Mouse (Mus musculus) G1E (cell line): ENCODE data around the gene Rps27a. TPM values are rescaled to one million over a fixed set of nuclear protein-coding genes. Genes with fewer than 3 reads are reported as not detected.

Experiments
- ATAC-seq: 2 replicates; pipeline ENCODE4 v1.8.0; 2016; ENCODE audit warnings: mild to moderate bottlenecking; ENCODE audit not compliant: insufficient number of reproducible peaks, poor library complexity, low FRiP score, severe bottlenecking; ENCODE audit errors: extremely low read depth
- DNase-seq: peaks from one replicate; pipeline ENCODE4 v3.0.0; 2012; ENCODE audit warnings: low spot score
- H3K27me3 ChIP-seq: 2 replicates; pipeline ENCODE4 v1.6.1; 2012; ENCODE audit warnings: mild to moderate bottlenecking, low read length, inconsistent platforms; ENCODE audit not compliant: insufficient read depth
- H3K36me3 ChIP-seq: replicated peaks from 2 replicates; pipeline ENCODE3; 2012; ENCODE audit warnings: mild to moderate bottlenecking, inconsistent platforms
- H3K4me1 ChIP-seq: 2 replicates; pipeline ENCODE4 v1.6.1; 2012; ENCODE audit warnings: low read depth, low read length, inconsistent platforms, mixed read lengths; ENCODE audit not compliant: insufficient read depth
- H3K4me3 ChIP-seq: 2 replicates; pipeline ENCODE4 v1.5.1; 2012; ENCODE audit warnings: low read depth, mild to moderate bottlenecking, inconsistent platforms, low read length, moderate library complexity, mixed read lengths
- H3K9me3 ChIP-seq: replicated peaks from 2 replicates; pipeline ENCODE4 v1.6.1; 2012; ENCODE audit warnings: inconsistent platforms
- CTCF ChIP-seq: IDR thresholded peaks from 2 replicates; pipeline ENCODE4 v1.5.1; 2012; ENCODE audit warnings: low read depth, low read length, inconsistent platforms, mixed read lengths
- GATA1 ChIP-seq: IDR thresholded peaks from 2 replicates; pipeline ENCODE4 v1.6.1; 2012; ENCODE audit warnings: borderline replicate concordance, low read length, inconsistent platforms, mixed read lengths
- GATA2 ChIP-seq: IDR thresholded peaks from 2 replicates; pipeline ENCODE4 v1.6.1; 2012; ENCODE audit warnings: low read depth, low read length, inconsistent platforms, borderline replicate concordance
- POLR2AphosphoS5 ChIP-seq: IDR thresholded peaks from 2 replicates; pipeline ENCODE4 v1.6.1; 2012; ENCODE audit warnings: low read depth, low read length, inconsistent platforms; ENCODE audit not compliant: insufficient replicate concordance
- TAL1 ChIP-seq: conservative IDR thresholded peaks from 2 replicates; pipeline ENCODE4 v1.6.1; 2012; ENCODE audit warnings: low read depth, low read length, inconsistent platforms, mixed read lengths
- polyA plus RNA-seq: library from polyadenylated mRNA; stranded (reverse); fragments of >175 nt; gene quantifications from 2 replicates; pipeline ENCODE4 v1.2.3, GENCODE M21; 2012
- total RNA-seq, 2 experiments: library from RNA; stranded (forward) in 1 of 2; stranded (reverse) in 1 of 2; fragments of 200-1000 nt in 1 of 2; fragments of >200 nt in 1 of 2; fragmentation: Nextera tagmentation in 1 of 2; gene quantifications; 2 replicates each; pipeline ENCODE4 v1.2.3; 2014 to 2017

The Rps27a gene
- total and polyA plus RNA-seq, 3 experiments = 138 to 1,016 (median 861) TPM

DNA sequence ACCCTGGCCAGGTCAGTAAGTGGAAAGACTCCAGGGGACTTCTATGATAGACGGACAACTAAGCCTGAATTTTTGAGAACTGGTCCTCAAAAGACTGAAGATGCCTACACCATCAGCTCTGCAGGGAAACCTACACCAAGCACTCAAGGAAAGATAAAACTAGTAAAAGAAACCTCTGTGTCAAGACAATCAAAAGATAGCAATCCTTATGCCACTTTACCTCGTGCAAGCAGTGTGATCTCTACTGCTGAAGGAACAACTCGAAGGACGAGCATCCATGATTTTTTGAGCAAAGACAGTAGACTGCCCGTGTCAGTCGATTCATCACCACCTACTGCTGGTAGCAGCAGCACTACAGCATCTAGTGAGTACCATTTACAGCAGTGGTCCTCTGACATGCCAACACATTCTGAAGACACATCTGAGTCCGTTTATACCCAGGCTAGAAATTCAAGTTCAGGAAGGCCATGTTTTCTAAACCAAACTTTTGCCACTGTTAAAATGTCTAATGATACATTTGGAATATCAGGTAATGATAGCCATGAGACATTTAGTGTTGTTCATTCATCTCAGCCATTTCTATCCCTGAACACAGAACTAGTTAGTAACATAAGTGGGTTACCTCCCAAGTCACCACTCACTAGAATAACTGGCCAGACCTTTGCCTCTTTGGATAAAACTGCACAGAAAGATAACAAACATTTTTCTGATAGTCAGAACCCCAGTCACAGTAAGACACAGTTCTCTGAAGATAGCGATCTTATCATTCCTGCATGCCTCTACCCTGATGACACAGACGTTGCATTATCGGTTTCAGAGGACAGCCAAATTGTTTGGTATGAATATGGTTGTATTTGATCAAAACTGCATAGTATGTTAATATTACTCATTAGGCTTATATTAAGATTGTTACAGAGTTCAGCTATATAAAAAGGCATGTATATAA lies 43.7 kb downstream of the Rps27a start:
- Histone ChIP-seq H3K9me3 (no peaks in the 10 kb centered on the region), H3K4me3 (no peak overlapping the region), H3K4me1 (peaks cover 48% of the 10 kb centered on the region), H3K27me3 (no peaks in the 10 kb centered on the region), H3K36me3 (peaks cover 28% of the 10 kb centered on the region)
- ATAC-seq (peak; percentile 94), DNase-seq (no peak)
- TF ChIP-seq TAL1 = peak; percentile 96
- TF ChIP-seq GATA2 = 0 out of 2 replicates have a peak, but pooled peaks have one; percentile 73
- no peak for TF ChIP-seq POLR2AphosphoS5

DNA sequence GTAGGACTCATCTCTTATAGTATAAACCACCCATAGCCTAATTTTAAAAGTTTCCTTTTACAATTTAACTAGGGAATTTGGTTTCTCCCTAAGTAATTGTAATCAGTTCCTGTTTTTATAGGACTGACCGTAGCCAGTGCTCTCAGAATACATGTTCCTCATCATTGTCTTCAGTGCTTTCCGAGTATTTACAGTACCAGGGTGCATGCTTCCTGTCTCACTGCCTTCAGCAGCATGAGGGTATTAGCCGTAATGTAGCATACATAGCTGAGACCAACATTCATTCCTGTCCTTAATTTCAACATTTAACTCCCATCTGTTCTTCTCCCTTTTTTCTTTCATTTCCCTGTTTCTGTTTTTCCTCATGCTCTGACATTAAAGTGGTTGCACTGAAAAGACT lies 50.9 kb downstream of the Rps27a start:
- Histone ChIP-seq H3K4me3 (no peak overlapping the region), H3K36me3 (peaks cover 48% of the 10 kb centered on the region), H3K4me1 (peaks cover 12% of the 10 kb centered on the region; the same call in 1 of the 2 replicates), H3K9me3 (no peaks in the 10 kb centered on the region), H3K27me3 (no peaks in the 10 kb centered on the region)
- TF ChIP-seq CTCF (no peak), TAL1 (no peak), GATA2 (no peak), GATA1 (no peak), POLR2AphosphoS5 (no peak)
- no peak for DNase-seq
- no peak for ATAC-seq

Other genes with a start within 250 kb of the Rps27a start
- gene Ccdc88a, start 174.5 kb downstream of the Rps27a start, total RNA-seq (2014; fragmentation: Nextera tagmentation) = 85.9 and 86.2 TPM in 2 replicates
- 37.5 and 52.6 TPM in 2 replicates for gene Ccdc88a, start 174.5 kb downstream of the Rps27a start, total RNA-seq (2017)
- 13.0 and 15.6 TPM in 2 replicates for gene Ccdc88a, start 174.5 kb downstream of the Rps27a start, polyA plus RNA-seq
- gene Prorsd1, start 33.1 kb downstream of the Rps27a start, total RNA-seq (2014; fragmentation: Nextera tagmentation) = 41.5 and 47.5 TPM in 2 replicates
- gene Prorsd1, start 33.1 kb downstream of the Rps27a start, total RNA-seq (2017) = 129 and 135 TPM in 2 replicates
- gene Prorsd1, start 33.1 kb downstream of the Rps27a start, polyA plus RNA-seq = 10.5 and 34.9 TPM in 2 replicates
- gene Mtif2, start 21.7 kb downstream of the Rps27a start, total RNA-seq (2014; fragmentation: Nextera tagmentation) = 70.0 and 72.2 TPM in 2 replicates
- gene Mtif2, start 21.7 kb downstream of the Rps27a start, total RNA-seq (2017) = 81.1 and 105 TPM in 2 replicates
- 8.5 and 11.8 TPM in 2 replicates for gene Mtif2, start 21.7 kb downstream of the Rps27a start, polyA plus RNA-seq
- 1.3 TPM in 1 of 2 replicates, not detected in the other for gene Clhc1, start 159 bp downstream of the Rps27a start, total RNA-seq (2014; fragmentation: Nextera tagmentation)
- 1.1 and 1.4 TPM in 2 replicates for gene Clhc1, start 159 bp downstream of the Rps27a start, total RNA-seq (2017)
- gene Clhc1, start 159 bp downstream of the Rps27a start, polyA plus RNA-seq = 0.09 TPM in 1 of 2 replicates, not detected in the other
- gene Rtn4, start 144.8 kb upstream of the Rps27a start, total RNA-seq (2014; fragmentation: Nextera tagmentation) = 65.0 and 65.3 TPM in 2 replicates
- gene Rtn4, start 144.8 kb upstream of the Rps27a start, total RNA-seq (2017) = 67.9 and 68.9 TPM in 2 replicates
- gene Rtn4, start 144.8 kb upstream of the Rps27a start, polyA plus RNA-seq = 83.0 and 102 TPM in 2 replicates